Mouse (Mus musculus) ovary, postnatal 14 days (tissue): Measurements from ENCODE around the gene Fat1.

Experiments used
- DNase-seq: peaks from one replicate; pipeline ENCODE4 v3.0.0; 2022; ENCODE audit warnings: low spot score

The Fat1 gene

GRCm38 (mm10) chr8:44934850-44935497 lies at the start of gene Fat1:
Fat1 (plus strand) TSS chr8:44935447.
- peak; percentile 85 for DNase-seq

- DNase-seq = no peak
These were observed 40.6 kb upstream of the Fat1 start for GRCm38 (mm10) chr8:44894626-44895025.

- DNase-seq = peak; percentile 0
These were observed 35.7 kb upstream of the Fat1 start for GRCm38 (mm10) chr8:44899575-44899991.

GRCm38 (mm10) chr8:44911126-44911903 lies 23.9 kb upstream of the Fat1 start:
- no peak for DNase-seq

- DNase-seq = no peak
These were observed 15.7 kb upstream of the Fat1 start for GRCm38 (mm10) chr8:44919487-44920082.

- no peak for DNase-seq
These were observed 14.7 kb upstream of the Fat1 start for GRCm38 (mm10) chr8:44920379-44921032.

- no peak for DNase-seq
These were observed 10.3 kb upstream of the Fat1 start for GRCm38 (mm10) chr8:44924995-44925394.

GRCm38 (mm10) chr8:44930058-44930457 lies 5.2 kb upstream of the Fat1 start:
- no peak for DNase-seq

- no peak for DNase-seq
These were observed 2.5 kb upstream of the Fat1 start for GRCm38 (mm10) chr8:44932546-44933342.

GRCm38 (mm10) chr8:44933478-44933877 lies 1.8 kb upstream of the Fat1 start:
- no peak for DNase-seq

- DNase-seq = no peak
These were observed 831 bp upstream of the Fat1 start for GRCm38 (mm10) chr8:44934416-44934815.

GRCm38 (mm10) chr8:44935741-44936140 lies 494 bp downstream of the Fat1 start:
- DNase-seq = peak; percentile 75

- DNase-seq = peak; percentile 6
These were observed 1.3 kb downstream of the Fat1 start for GRCm38 (mm10) chr8:44936481-44936961.

- DNase-seq = peak; percentile 46
These were observed 2.0 kb downstream of the Fat1 start for GRCm38 (mm10) chr8:44937141-44937825.

- peak; percentile 92 for DNase-seq
These were observed 2.8 kb downstream of the Fat1 start for GRCm38 (mm10) chr8:44937905-44938642.

- no peak for DNase-seq
These were observed 3.4 kb downstream of the Fat1 start for GRCm38 (mm10) chr8:44938643-44938979.

- DNase-seq = no peak
These were observed 10.3 kb downstream of the Fat1 start for GRCm38 (mm10) chr8:44945577-44945976.

- no peak for DNase-seq
These were observed 13.3 kb downstream of the Fat1 start for GRCm38 (mm10) chr8:44948597-44948996.

- DNase-seq = no peak
These were observed 25.2 kb downstream of the Fat1 start for GRCm38 (mm10) chr8:44960455-44960854.

GRCm38 (mm10) chr8:44960906-44961305 lies 25.7 kb downstream of the Fat1 start:
- DNase-seq = no peak
